Mouse (Mus musculus): ENCODE measurements around the gene Gstm1. TPM values are rescaled to one million over a fixed set of nuclear protein-coding genes. Genes with fewer than 3 reads are reported as not detected.
"Not testable (repeated sequence)": the region's sequence is repeated elsewhere in the genome, so short reads cannot be mapped to it uniquely, and the experiment has no call there.

Gene Gstm1
- polyA plus RNA-seq, 1 experiment from 2014 or later = 83.2 TPM

DNA sequence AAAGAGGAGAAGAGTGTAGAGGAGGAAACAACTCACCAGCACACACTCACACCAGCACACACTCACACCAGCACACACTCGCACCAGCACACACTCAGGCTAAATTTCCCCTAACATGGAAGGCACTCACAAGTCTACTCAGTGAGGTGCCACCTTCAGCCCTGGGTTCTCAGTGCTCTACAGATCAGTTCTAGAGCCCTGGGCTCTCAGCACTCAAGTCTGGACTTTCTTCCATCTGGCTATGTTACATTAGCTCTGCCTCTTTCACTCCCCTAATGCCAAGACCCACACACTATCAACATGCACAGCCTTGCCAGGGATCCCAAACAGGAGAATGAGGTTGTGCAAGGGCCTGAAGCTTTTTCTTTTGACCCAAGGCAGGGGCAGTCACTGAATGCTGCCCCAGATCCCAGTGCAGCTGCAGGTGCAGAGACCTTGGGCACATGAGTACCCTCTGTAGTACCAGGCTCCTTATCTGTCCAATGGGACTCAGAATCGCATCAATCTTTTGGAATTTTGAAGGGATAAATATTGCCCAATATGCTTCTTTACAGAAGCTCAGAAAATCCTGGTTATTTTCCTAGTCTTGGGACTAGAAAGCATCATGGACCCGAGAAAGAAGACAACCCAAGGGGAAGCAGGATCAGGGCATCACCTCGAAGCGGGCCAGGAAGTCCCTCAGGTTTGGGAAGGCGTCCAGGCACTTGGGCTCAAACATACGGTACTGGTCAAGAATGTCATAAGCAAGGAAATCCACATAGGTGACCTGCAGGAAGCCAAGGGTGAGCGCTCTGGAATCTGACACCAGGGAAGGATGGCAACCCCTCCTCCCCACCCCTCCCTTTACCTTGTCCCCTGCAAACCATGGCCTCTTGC is 3.4 kb downstream of the Gstm1 start:
- Histone ChIP-seq H3K36me3 (no peaks in the 10 kb centered on the region), H3K4me2 (no peak overlapping the region), H3K9me3 (no peaks in the 10 kb centered on the region), H3K9ac (no peak overlapping the region), H3K27me3 (no peaks in the 10 kb centered on the region), H3K27ac (no peak overlapping the region), H3K4me3 (no peak overlapping the region), H3K4me1 (peaks cover 15% of the 10 kb centered on the region)
- 69% methylated on average over 8 of the region's 8 CpGs for WGBS
- no peak for ATAC-seq (ENCODE audit: insufficient number of reproducible peaks, insufficient read depth, low FRiP score, low TSS enrichment, low read depth)

- no peaks in the 10 kb centered on the region for H3K27me3 ChIP-seq
- no peak for ATAC-seq (ENCODE audit: insufficient number of reproducible peaks, insufficient read depth, low FRiP score, low TSS enrichment, low read depth)
- H3K4me2 ChIP-seq = no peak overlapping the region
- H3K9me3 ChIP-seq = no peaks in the 10 kb centered on the region
- no peaks in the 10 kb centered on the region for H3K36me3 ChIP-seq
- no peak overlapping the region for H3K27ac ChIP-seq
- 86% methylated on average over 4 of the region's 4 CpGs for WGBS
- H3K4me3 ChIP-seq = no peak overlapping the region
- peaks cover 13% of the 10 kb centered on the region for H3K4me1 ChIP-seq
- H3K9ac ChIP-seq = 0 out of 2 replicates have a peak overlapping the region, but pooled peaks have one; percentile 16
Measured at GRCm38 (mm10) chr3:108013331-108013871, 4.4 kb downstream of the Gstm1 start.

GRCm38 (mm10) chr3:108011558-108011957 is 6.2 kb downstream of the Gstm1 start:
- WGBS = 63% methylated on average over 3 of the region's 3 CpGs
- H3K4me3 ChIP-seq = no peak overlapping the region
- no peak for ATAC-seq (ENCODE audit: insufficient number of reproducible peaks, insufficient read depth, low FRiP score, low TSS enrichment, low read depth)
- H3K9me3 ChIP-seq = no peaks in the 10 kb centered on the region
- peaks cover 1% of the 10 kb centered on the region; the same call in 1 of the 2 replicates for H3K4me1 ChIP-seq
- no peaks in the 10 kb centered on the region for H3K27me3 ChIP-seq
- no peak overlapping the region for H3K4me2 ChIP-seq
- no peak overlapping the region for H3K27ac ChIP-seq
- no peak overlapping the region for H3K9ac ChIP-seq
- H3K36me3 ChIP-seq = no peaks in the 10 kb centered on the region

DNA sequence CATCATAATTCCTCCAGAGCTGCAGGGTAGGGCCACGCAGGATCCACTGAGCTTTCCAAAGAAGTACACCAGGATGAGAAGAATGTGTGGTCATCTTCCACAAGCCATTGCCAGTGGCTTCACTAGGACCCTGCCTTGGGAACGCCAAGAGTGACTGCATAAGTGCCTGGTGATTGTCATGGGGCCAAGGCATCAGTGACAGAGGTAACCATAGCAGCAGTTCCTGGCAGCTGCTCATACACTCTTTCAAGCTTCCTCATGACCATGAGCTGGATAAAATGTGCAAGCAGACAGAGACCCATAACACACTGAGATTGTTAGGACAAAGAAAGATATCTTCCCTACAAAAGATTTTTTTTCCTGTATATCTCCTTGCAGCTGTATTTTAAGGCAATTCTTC is 7.5 kb downstream of the Gstm1 start:
- H3K9me3 ChIP-seq = no peaks in the 10 kb centered on the region
- WGBS = 79% methylated on average over 2 of the region's 2 CpGs
- no peaks in the 10 kb centered on the region for H3K36me3 ChIP-seq
- H3K4me1 ChIP-seq = no peaks in the 10 kb centered on the region
- H3K9ac ChIP-seq = no peak overlapping the region
- H3K27me3 ChIP-seq = no peaks in the 10 kb centered on the region
- no peak for ATAC-seq (ENCODE audit: insufficient number of reproducible peaks, insufficient read depth, low FRiP score, low TSS enrichment, low read depth)
- H3K4me2 ChIP-seq = no peak overlapping the region
- no peak overlapping the region for H3K27ac ChIP-seq
- no peak overlapping the region for H3K4me3 ChIP-seq

DNA sequence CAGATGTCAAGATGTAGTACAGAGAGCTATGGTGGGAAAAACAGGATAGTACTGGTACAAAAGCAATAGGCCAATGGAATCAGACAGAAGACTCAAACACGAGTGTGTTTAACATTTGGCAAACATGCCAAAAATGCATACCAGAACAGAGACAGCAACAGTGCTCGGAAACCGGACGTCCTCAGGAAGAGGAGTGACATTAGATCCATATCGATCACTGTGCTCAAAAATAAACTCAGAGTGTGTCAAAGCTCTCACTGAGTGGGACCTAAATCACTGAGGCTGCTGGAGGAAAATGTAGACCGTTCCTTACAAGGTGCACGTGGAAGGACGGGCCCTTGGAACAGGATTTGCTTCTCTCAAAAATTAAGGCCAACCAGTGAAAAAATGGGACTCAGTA is 15.8 kb downstream of the Gstm1 start:
- Histone ChIP-seq H3K9me3 (no peaks in the 10 kb centered on the region), H3K27me3 (no peaks in the 10 kb centered on the region), H3K9ac (no peak overlapping the region), H3K36me3 (no peaks in the 10 kb centered on the region), H3K27ac (no peak overlapping the region), H3K4me2 (no peak overlapping the region), H3K4me3 (no peak overlapping the region), H3K4me1 (no peaks in the 10 kb centered on the region)
- no peak for ATAC-seq (ENCODE audit: insufficient number of reproducible peaks, insufficient read depth, low FRiP score, low TSS enrichment, low read depth)
- 70% methylated on average over 8 of the region's 8 CpGs for WGBS

DNA sequence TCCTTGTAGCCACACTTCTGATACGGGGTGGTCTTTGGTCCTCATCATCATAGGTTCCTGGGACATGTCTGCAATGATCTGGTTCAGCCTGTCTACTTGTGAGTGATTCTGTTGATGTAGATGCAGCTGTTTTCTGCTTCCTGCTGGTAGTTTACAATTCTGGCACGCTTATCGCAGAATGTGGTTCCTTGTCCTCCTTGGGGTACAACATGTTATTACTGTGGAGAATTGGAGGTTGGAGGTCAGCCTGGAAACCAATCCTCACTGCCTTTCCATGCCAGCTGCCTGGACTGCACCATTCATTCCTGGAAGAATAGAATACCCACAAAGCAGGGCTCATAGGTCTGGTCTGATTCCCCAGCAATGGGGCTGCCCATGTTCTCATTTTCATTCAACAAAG is 18.3 kb downstream of the Gstm1 start:
- no peak overlapping the region for H3K4me2 ChIP-seq
- H3K9ac ChIP-seq = no peak overlapping the region
- no peaks in the 10 kb centered on the region for H3K36me3 ChIP-seq
- H3K9me3 ChIP-seq = no peaks in the 10 kb centered on the region
- H3K27me3 ChIP-seq = no peaks in the 10 kb centered on the region
- H3K27ac ChIP-seq = no peak overlapping the region
- no peaks in the 10 kb centered on the region for H3K4me1 ChIP-seq
- H3K4me3 ChIP-seq = no peak overlapping the region
- no peak for ATAC-seq (ENCODE audit: insufficient number of reproducible peaks, insufficient read depth, low FRiP score, low TSS enrichment, low read depth)
- 83% methylated on average over 3 of the region's 3 CpGs for WGBS

GRCm38 (mm10) chr3:107998591-107998990 is 19.2 kb downstream of the Gstm1 start:
- no peak for ATAC-seq (ENCODE audit: insufficient number of reproducible peaks, insufficient read depth, low FRiP score, low TSS enrichment, low read depth)
- Histone ChIP-seq H3K4me2 (no peak overlapping the region), H3K27me3 (no peaks in the 10 kb centered on the region), H3K9ac (no peak overlapping the region), H3K27ac (no peak overlapping the region), H3K4me1 (no peaks in the 10 kb centered on the region), H3K9me3 (0 out of 2 replicates have a peak, but pooled peaks cover 4% of the 10 kb centered on the region), H3K36me3 (no peaks in the 10 kb centered on the region), H3K4me3 (no peak overlapping the region)
- WGBS = 76% methylated on average over 3 of the region's 3 CpGs

DNA sequence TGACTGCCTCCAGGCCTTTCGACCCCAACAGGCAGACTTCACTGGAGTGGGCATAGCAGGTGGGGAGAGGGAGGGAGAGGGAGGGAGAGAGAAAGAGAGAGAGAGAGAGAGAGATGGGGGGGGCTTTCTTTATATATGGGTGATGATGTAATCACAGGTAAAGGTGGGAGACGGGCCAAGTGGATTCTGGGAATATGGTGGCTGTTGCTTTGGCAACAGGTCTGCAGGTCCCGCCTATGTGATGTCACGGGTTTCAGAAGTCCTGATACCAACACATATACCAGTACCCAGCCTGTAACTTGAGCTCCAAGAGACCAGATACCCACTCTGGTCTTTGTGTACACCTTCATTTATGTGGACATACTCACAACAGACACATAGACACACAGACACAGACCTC is 21.2 kb downstream of the Gstm1 start:
- H3K9ac ChIP-seq = no peak overlapping the region
- 74% methylated on average over 4 of the region's 4 CpGs for WGBS

DNA sequence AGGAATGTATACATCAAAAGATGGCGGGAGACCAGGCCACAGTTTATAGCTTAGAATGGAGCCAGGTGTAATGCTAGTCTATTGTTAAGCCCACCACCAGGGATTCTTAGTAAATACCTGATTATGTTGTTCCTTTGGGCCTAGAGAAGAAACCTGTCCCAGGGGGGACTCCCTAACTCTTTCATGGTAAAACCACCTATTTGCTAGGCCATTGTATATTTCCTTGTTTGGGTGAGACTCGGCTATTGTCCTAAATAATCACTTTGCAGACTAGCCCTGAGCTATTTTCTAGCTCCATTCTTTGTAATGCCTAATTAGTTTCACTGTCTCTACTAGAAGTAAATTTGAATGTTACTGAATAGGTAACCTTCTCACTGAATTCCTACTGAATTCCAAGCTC is 21.8 kb downstream of the Gstm1 start:
- H3K27me3 ChIP-seq; H3K9ac ChIP-seq; H3K27ac ChIP-seq; H3K4me2 ChIP-seq; H3K36me3 ChIP-seq; H3K4me3 ChIP-seq; H3K9me3 ChIP-seq; ATAC-seq (ENCODE audit: insufficient number of reproducible peaks, insufficient read depth, low FRiP score, low TSS enrichment, low read depth); H3K4me1 ChIP-seq: not testable (repeated sequence)
- 46% methylated on average over 2 of the region's 2 CpGs for WGBS

More for the DNA sequence above, 21.2 kb downstream of the Gstm1 start:
- no peak overlapping the region for H3K27ac ChIP-seq
- no peaks in the 10 kb centered on the region for H3K36me3 ChIP-seq
- H3K4me1 ChIP-seq = no peaks in the 10 kb centered on the region
- H3K4me2 ChIP-seq = no peak overlapping the region
- no peaks in the 10 kb centered on the region for H3K27me3 ChIP-seq
- H3K9me3 ChIP-seq = 0 out of 2 replicates have a peak, but pooled peaks cover 4% of the 10 kb centered on the region
- no peak overlapping the region for H3K4me3 ChIP-seq
- ATAC-seq (ENCODE audit: insufficient number of reproducible peaks, insufficient read depth, low FRiP score, low TSS enrichment, low read depth) = no peak

DNA sequence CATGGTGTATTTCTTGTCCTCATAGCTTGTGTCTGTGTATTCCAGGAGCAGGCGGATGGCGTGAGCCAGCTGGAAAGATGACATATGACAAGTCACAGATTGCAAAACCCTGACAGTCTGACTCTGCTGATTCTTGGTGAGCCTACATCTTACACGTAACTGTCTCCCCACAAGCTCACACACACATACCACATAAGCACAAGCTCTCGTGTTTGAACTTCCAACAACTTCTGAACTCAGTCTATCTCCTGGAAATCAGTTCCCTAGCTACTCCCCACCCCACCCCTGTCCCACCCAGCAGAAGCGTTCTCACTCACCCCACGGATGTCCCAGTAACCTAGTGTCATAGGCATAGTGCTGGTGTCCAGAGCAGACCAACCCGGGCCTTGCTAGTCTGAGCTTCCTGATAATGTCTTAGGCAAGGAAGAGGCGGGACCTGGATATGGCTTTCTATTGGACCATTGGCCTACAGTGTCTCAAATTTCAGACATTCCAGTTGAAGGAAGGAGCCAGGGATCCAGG is 31.7 kb downstream of the Gstm1 start, which contains the start of gene Gstm2:
TSS of gene Gstm2 (minus strand) at position 413 of the 522 bp plus-strand sequence.
- H3K4me3 ChIP-seq = peak within 1 kb of the TSS; percentile 23
- ATAC-seq (ENCODE audit: insufficient number of reproducible peaks, insufficient read depth, low FRiP score, low TSS enrichment, low read depth) = peak; percentile 59; the same call in 1 of the 2 replicates
- peak within 1 kb of the TSS; percentile 11; the same call in 1 of the 2 replicates for H3K27ac ChIP-seq
- H3K36me3 ChIP-seq = no peaks in the 10 kb centered on the region
- H3K27me3 ChIP-seq = no peaks in the 10 kb centered on the region
- 51% methylated on average over 8 of the region's 8 CpGs for WGBS
- no peak within 1 kb of the TSS for H3K9ac ChIP-seq
- H3K9me3 ChIP-seq = no peaks in the 10 kb centered on the region
- peaks cover 12% of the 10 kb centered on the region; the same call in 1 of the 2 replicates for H3K4me1 ChIP-seq
- peak within 1 kb of the TSS; percentile 45 for H3K4me2 ChIP-seq

GRCm38 (mm10) chr3:107985141-107985540 is 32.6 kb downstream of the Gstm1 start:
- not testable (repeated sequence) for ATAC-seq (ENCODE audit: insufficient number of reproducible peaks, insufficient read depth, low FRiP score, low TSS enrichment, low read depth); H3K27ac ChIP-seq; H3K36me3 ChIP-seq; H3K9ac ChIP-seq; H3K9me3 ChIP-seq; H3K27me3 ChIP-seq; H3K4me2 ChIP-seq; H3K4me3 ChIP-seq
- 98% methylated on average over 2 of the region's 2 CpGs for WGBS
- peaks cover 12% of the 10 kb centered on the region; the same call in 1 of the 2 replicates for H3K4me1 ChIP-seq

DNA sequence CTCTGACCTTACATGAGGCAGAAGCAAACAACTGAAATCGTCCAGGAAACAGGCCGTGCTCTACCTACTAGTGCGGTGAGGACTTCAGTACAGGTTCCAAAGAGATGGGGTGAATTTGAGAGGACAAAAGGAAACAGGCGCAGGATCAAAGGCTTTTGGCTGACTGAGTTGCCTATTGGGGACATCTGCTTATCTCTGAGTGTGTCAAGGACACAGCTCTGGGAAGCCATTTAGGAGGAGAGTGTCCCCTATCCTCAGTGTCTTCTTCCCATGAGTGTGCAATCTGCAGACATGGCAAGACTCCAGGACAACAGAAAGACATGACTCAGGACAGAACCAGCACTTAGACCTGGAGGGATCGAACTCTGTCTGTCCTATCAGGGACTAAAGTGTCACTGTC is 33.3 kb downstream of the Gstm1 start:
- WGBS = 89% methylated on average over 5 of the region's 5 CpGs
- Histone ChIP-seq H3K4me2 (no peak overlapping the region), H3K27ac (no peak overlapping the region), H3K9me3 (no peaks in the 10 kb centered on the region), H3K4me1 (peaks cover 12% of the 10 kb centered on the region; the same call in 1 of the 2 replicates), H3K27me3 (no peaks in the 10 kb centered on the region), H3K9ac (no peak overlapping the region), H3K36me3 (no peaks in the 10 kb centered on the region), H3K4me3 (no peak overlapping the region)
- ATAC-seq (ENCODE audit: insufficient number of reproducible peaks, insufficient read depth, low FRiP score, low TSS enrichment, low read depth) = no peak

All from embryonic facial prominence, embryonic 13.5 days (tissue).